Comparison of ENCODE assay signal across 8 mouse cellular contexts in the genomic region with DNA sequence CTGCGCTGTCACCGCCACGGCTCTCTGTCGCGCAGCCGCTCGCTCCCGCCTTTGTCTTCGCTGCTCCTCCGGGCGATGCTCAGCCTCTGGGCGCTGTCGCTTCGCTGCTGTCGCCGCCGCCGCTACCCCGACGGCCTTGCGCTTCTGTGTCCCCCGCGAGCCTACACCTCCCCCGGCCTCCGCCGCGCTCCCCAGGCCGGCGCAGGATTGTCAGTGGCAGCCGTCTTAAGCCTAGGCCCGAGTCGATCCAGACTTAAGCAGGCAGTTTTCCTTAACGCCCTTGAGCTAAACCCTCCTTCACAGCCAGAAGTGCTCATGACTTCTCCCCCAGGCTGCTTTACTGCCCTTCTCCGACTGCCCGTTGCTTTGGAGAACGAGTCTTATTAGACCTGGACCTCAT. TPM values are rescaled to one million over a fixed set of nuclear protein-coding genes. Genes with fewer than 3 reads are reported as not detected.
DNase-seq lines count a peak whose midpoint lies in the region; ATAC-seq and TF ChIP-seq lines count a peak whose summit lies in the region.

No protein-coding gene starts in this region.

- no peak for TF ChIP-seq EP300 in CH12.LX (IDR thresholded peaks at IDR 0.05; ENCODE audit: low read length)

- peak overlapping the region; percentile 93 for H3K4me2 ChIP-seq in heart, embryonic 13.5 days
- no peak overlapping the region; the same call in 1 of the 2 replicates for H3K4me2 ChIP-seq in CH12.LX (ENCODE audit: insufficient read depth, low read depth, poor library complexity, severe bottlenecking)
- H3K4me2 ChIP-seq in hindbrain, embryonic 15.5 days = peak overlapping the region; percentile 84

- TF ChIP-seq CTCF in CH12.LX (conservative IDR thresholded peaks at IDR 0.05 in 1 of 2, IDR thresholded peaks at IDR 0.05 in 1 of 2; ENCODE audit: low read depth in 2 of 2, low read length in 2 of 2) = no peak

- dilution Hi-C loops in CH12.LX (cut with MboI; ENCODE audit: extremely low pct_ligation_motif_present, extremely low pct_unique_long_range_greater_than_20kb, low sequenced_read_pairs) = no loop called here

- under 1% methylated on average over 34 of the region's 36 CpGs for WGBS in heart, embryonic 13.5 days
- 1% methylated on average over 36 of the region's 36 CpGs for WGBS in embryonic facial prominence, embryonic 10.5 days
- WGBS in hindbrain, embryonic 15.5 days = under 1% methylated on average over 36 of the region's 36 CpGs

- peak overlapping the region; percentile 99 for H3K4me3 ChIP-seq in heart, embryonic 13.5 days
- H3K4me3 ChIP-seq in CH12.LX (replicated peaks in 1 of 3; ENCODE audit: low read depth in 2 of 3, low read length in 2 of 3, poor library complexity in 1 of 3) = peak overlapping the region; percentile 97 to 99 (median 98)
- H3K4me3 ChIP-seq in embryonic facial prominence, embryonic 10.5 days = peak overlapping the region; percentile 99
- H3K4me3 ChIP-seq in hindbrain, embryonic 15.5 days = peak overlapping the region; percentile 93

- DNase-seq in heart, adult 11 months = no peak
- no peak for DNase-seq in CH12.LX (ENCODE audit: extremely low read depth)
- no peak for DNase-seq in embryonic facial prominence, embryonic 10.5 days (ENCODE audit: low spot score)
- DNase-seq in lung, postnatal 36 days = peak; percentile 8
- no peak for DNase-seq in left cerebral cortex, postnatal 10 days (ENCODE audit: extremely low spot score in 1 of 2, low spot score in 2 of 2)
- no peak for DNase-seq in cerebellum, postnatal 10 days

- peak overlapping the region; percentile 99 for H3K9ac ChIP-seq in heart, embryonic 13.5 days
- H3K9ac ChIP-seq in CH12.LX (ENCODE audit: insufficient read depth, low read depth) = peak overlapping the region; percentile 75
- peak overlapping the region; percentile 96 for H3K9ac ChIP-seq in hindbrain, embryonic 15.5 days

- TF ChIP-seq POLR2A in CH12.LX (IDR thresholded peaks at IDR 0.05; ENCODE audit: low read depth, low read length) = no peak

- ATAC-seq in heart, embryonic 13.5 days (ENCODE audit: extremely low read depth, insufficient number of reproducible peaks, low FRiP score, low TSS enrichment) = peak; percentile 2; the same call in 1 of the 2 replicates
- ATAC-seq in hindbrain, embryonic 15.5 days (ENCODE audit: low FRiP score, low read depth) = no peak

- in situ Hi-C loops in CH12.LX (cut with MboI; ENCODE audit: low pct_ligation_motif_present, low pct_unique_long_range_greater_than_20kb, low sequenced_read_pairs) = no loop called here

- H3K9me3 ChIP-seq in heart, embryonic 13.5 days = no peaks in the 10 kb centered on the region
- no peaks in the 10 kb centered on the region for H3K9me3 ChIP-seq in CH12.LX (replicated peaks; ENCODE audit: low read length)
- H3K9me3 ChIP-seq in embryonic facial prominence, embryonic 10.5 days = no peaks in the 10 kb centered on the region
- H3K9me3 ChIP-seq in hindbrain, embryonic 15.5 days = no peaks in the 10 kb centered on the region

- no peaks in the 10 kb centered on the region for H3K27me3 ChIP-seq in heart, embryonic 13.5 days (replicated peaks)
- no peaks in the 10 kb centered on the region for H3K27me3 ChIP-seq in CH12.LX (replicated peaks)
- no peaks in the 10 kb centered on the region for H3K27me3 ChIP-seq in embryonic facial prominence, embryonic 10.5 days (replicated peaks; ENCODE audit: low read depth, poor library complexity, severe bottlenecking)
- H3K27me3 ChIP-seq in hindbrain, embryonic 15.5 days = no peaks in the 10 kb centered on the region

- intact Hi-C loops in left cerebral cortex, postnatal 10 days (cut with DNase I) = no loop called here

- H3K4me1 ChIP-seq in heart, embryonic 13.5 days = peaks cover 53% of the 10 kb centered on the region
- peaks cover 7 to 43% of the 10 kb centered on the region in 2 experiments for H3K4me1 ChIP-seq in CH12.LX (ENCODE audit: control insufficient read depth in 1 of 2, insufficient read depth in 2 of 2)
- peaks cover 35% of the 10 kb centered on the region for H3K4me1 ChIP-seq in embryonic facial prominence, embryonic 10.5 days
- H3K4me1 ChIP-seq in hindbrain, embryonic 15.5 days (replicated peaks) = peaks cover 33% of the 10 kb centered on the region

- peak overlapping the region; percentile 100 for H3K27ac ChIP-seq in heart, embryonic 13.5 days (replicated peaks)
- H3K27ac ChIP-seq in CH12.LX (ENCODE audit: insufficient read depth, low read depth) = peak overlapping the region; percentile 85
- H3K27ac ChIP-seq in embryonic facial prominence, embryonic 10.5 days (replicated peaks) = peak overlapping the region; percentile 100
- peak overlapping the region; percentile 100 for H3K27ac ChIP-seq in hindbrain, embryonic 15.5 days (replicated peaks)

- peaks cover 10% of the 10 kb centered on the region for H3K36me3 ChIP-seq in heart, embryonic 13.5 days
- peaks cover 8 to 25% of the 10 kb centered on the region in 2 experiments for H3K36me3 ChIP-seq in CH12.LX (replicated peaks in 1 of 2; ENCODE audit: control insufficient read depth in 1 of 2, insufficient read depth in 1 of 2, low read length in 1 of 2)
- H3K36me3 ChIP-seq in embryonic facial prominence, embryonic 10.5 days (replicated peaks) = peaks cover 41% of the 10 kb centered on the region
- no peaks in the 10 kb centered on the region for H3K36me3 ChIP-seq in hindbrain, embryonic 15.5 days

- peaks cover 48% of the 10 kb centered on the region for H3K79me2 ChIP-seq in CH12.LX (replicated peaks; ENCODE audit: control insufficient read depth, extremely low read depth, insufficient read depth, poor library complexity, severe bottlenecking)

- TF ChIP-seq RAD21 in CH12.LX (IDR thresholded peaks at IDR 0.05; ENCODE audit: low read depth, low read length) = no peak

TF ChIP-seq in CH12.LX, 34 proteins besides CTCF, POLR2A, EP300 and RAD21:
- TF ChIP-seq MAX (IDR thresholded peaks at IDR 0.05; ENCODE audit: low read length) (no peak), CHD1 (IDR thresholded peaks at IDR 0.05; ENCODE audit: low read depth, low read length) (no peak), NRF1 (IDR thresholded peaks at IDR 0.05; ENCODE audit: low read depth, low read length) (no peak)
TF ChIP-seq in CH12.LX: peak in this region for 0.

RNA-seq across cellular contexts. Expression of gene Hp1bp3, which starts 1.3 kb away (rescaled TPM):
- polyA plus RNA-seq in heart, embryonic 13.5 days (2015; fragmentation: Nextera tagmentation; extraction: Ambion mirVana) = 94.5 and 104 TPM in 2 replicates
- total RNA-seq in CH12.LX (2012; rRNA removed) = 61.9 and 67.7 TPM in 2 replicates
- 66.9 and 73.7 TPM in 2 replicates for total RNA-seq in CH12.LX (2014; rRNA removed)
- polyA plus RNA-seq in CH12.LX (2012; ENCODE audit: insufficient read length, low read depth) = 78.2 and 84.2 TPM in 2 replicates
- 160 and 177 TPM in 2 replicates for polyA plus RNA-seq in embryonic facial prominence, embryonic 10.5 days (2016; fragmentation: Nextera tagmentation; extraction: Ambion mirVana)
- 173 and 185 TPM in 2 replicates for polyA plus RNA-seq in hindbrain, embryonic 15.5 days (2015; fragmentation: Nextera tagmentation; extraction: Ambion mirVana)
- total RNA-seq in left cerebral cortex, postnatal 10 days (2021) = 100 to 1,000 TPM; 153 to 154 TPM

RNA-seq across cellular contexts. Expression of gene Sh2d5, which starts 32.8 kb away (rescaled TPM):
- polyA plus RNA-seq in heart, embryonic 13.5 days (2015; fragmentation: Nextera tagmentation; extraction: Ambion mirVana) = 0.31 and 0.37 TPM in 2 replicates
- total RNA-seq in CH12.LX (2012; rRNA removed) (0.68 and 1.1 TPM in 2 replicates), CH12.LX (2014; rRNA removed) (0.24 and 0.28 TPM in 2 replicates)
- 0.57 and 0.83 TPM in 2 replicates for polyA plus RNA-seq in CH12.LX (2012; ENCODE audit: insufficient read length, low read depth)
- 1.6 and 2.4 TPM in 2 replicates for polyA plus RNA-seq in embryonic facial prominence, embryonic 10.5 days (2016; fragmentation: Nextera tagmentation; extraction: Ambion mirVana)
- 16.5 and 20.3 TPM in 2 replicates for polyA plus RNA-seq in hindbrain, embryonic 15.5 days (2015; fragmentation: Nextera tagmentation; extraction: Ambion mirVana)
- 10 to 100 TPM; 21.1 to 22.0 TPM for total RNA-seq in left cerebral cortex, postnatal 10 days (2021)

RNA-seq across cellular contexts. Expression of gene Kif17, which starts 32.8 kb away (rescaled TPM):
- polyA plus RNA-seq in heart, embryonic 13.5 days (2015; fragmentation: Nextera tagmentation; extraction: Ambion mirVana) = 0.76 and 0.79 TPM in 2 replicates
- 0.08 and 0.17 TPM in 2 replicates for total RNA-seq in CH12.LX (2012; rRNA removed)
- total RNA-seq in CH12.LX (2014; rRNA removed) = 0.55 and 0.59 TPM in 2 replicates
- 1.5 and 1.8 TPM in 2 replicates for polyA plus RNA-seq in CH12.LX (2012; ENCODE audit: insufficient read length, low read depth)
- 0.59 and 0.62 TPM in 2 replicates for polyA plus RNA-seq in embryonic facial prominence, embryonic 10.5 days (2016; fragmentation: Nextera tagmentation; extraction: Ambion mirVana)
- polyA plus RNA-seq in hindbrain, embryonic 15.5 days (2015; fragmentation: Nextera tagmentation; extraction: Ambion mirVana) = 3.9 and 4.5 TPM in 2 replicates
- 10 to 100 TPM; 15.1 to 15.4 TPM for total RNA-seq in left cerebral cortex, postnatal 10 days (2021)
